Mouse (Mus musculus) kidney, adult 2 months (tissue): ENCODE measurements around the gene Elfn1.

Source experiments
- CTCF ChIP-seq: fragments of 200-500 bp; conservative IDR thresholded peaks from 2 replicates; pipeline ENCODE4 v1.5.1; 2011; ENCODE audit warnings: low read depth, mild to moderate bottlenecking, control low read depth, low read length, moderate library complexity, mixed read lengths; ENCODE audit not compliant: insufficient read depth, insufficient read length
- POLR2A ChIP-seq: fragments of 200-500 bp; IDR thresholded peaks from one replicate; pipeline ENCODE4 v1.6.1; 2011; ENCODE audit warnings: low read depth, low read length, control low read depth

GRCm38 (mm10) chr5:140008523-140008806, 100.7 kb downstream of the Elfn1 start:
- TF ChIP-seq CTCF: no peak
- TF ChIP-seq POLR2A: no peak
